Mouse (Mus musculus): ENCODE data around the gene Cfap57. TPM values are rescaled to one million over a fixed set of nuclear protein-coding genes. Genes with fewer than 3 reads are reported as not detected.

Gene Cfap57
- not detected for polyA plus RNA-seq (2014; fragmentation: Illumina TruSeq; extraction: RNeasy Lipid Tissue Mini Kit (QIAGEN cat#74804); ENCODE audit: low replicate concordance)

GRCm38 (mm10) chr4:118620279-118620966 lies at the start of gene Cfap57, which contains the start of gene Ebna1bp2:
Gene Cfap57 (minus strand): TSS chr4:118620777.
Gene Ebna1bp2 (plus strand): TSS chr4:118620799.

DNA sequence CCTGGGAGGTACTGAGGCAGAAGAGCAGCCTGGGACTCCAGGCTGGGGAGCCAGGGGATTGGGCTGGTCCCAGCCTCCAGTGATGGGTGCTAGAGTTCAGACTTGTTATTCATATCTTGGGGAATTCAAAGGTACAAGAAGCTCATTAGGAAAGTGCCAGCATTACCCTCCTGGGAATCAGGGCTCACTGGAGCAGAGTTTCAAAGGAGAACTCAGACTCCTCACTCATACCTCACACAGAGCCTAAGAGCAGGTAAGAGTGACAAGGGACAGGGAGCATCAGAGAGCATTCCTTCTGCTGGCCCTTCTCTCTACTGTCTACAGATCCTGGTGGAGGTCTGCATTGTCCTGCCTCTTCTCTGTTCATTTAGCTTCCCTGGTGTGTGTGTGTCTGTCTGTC lies 38.1 kb upstream of the Cfap57 start, which contains the start of gene Olfr62:
Gene Olfr62, plus strand, starts transcription at position 301 of the 400 bp plus-strand sequence.

GRCm38 (mm10) chr4:118543592-118544260 lies 76.9 kb downstream of the Cfap57 start, which contains the start of gene Tmem125:
Gene Tmem125 (minus strand): TSS chr4:118544044.

DNA sequence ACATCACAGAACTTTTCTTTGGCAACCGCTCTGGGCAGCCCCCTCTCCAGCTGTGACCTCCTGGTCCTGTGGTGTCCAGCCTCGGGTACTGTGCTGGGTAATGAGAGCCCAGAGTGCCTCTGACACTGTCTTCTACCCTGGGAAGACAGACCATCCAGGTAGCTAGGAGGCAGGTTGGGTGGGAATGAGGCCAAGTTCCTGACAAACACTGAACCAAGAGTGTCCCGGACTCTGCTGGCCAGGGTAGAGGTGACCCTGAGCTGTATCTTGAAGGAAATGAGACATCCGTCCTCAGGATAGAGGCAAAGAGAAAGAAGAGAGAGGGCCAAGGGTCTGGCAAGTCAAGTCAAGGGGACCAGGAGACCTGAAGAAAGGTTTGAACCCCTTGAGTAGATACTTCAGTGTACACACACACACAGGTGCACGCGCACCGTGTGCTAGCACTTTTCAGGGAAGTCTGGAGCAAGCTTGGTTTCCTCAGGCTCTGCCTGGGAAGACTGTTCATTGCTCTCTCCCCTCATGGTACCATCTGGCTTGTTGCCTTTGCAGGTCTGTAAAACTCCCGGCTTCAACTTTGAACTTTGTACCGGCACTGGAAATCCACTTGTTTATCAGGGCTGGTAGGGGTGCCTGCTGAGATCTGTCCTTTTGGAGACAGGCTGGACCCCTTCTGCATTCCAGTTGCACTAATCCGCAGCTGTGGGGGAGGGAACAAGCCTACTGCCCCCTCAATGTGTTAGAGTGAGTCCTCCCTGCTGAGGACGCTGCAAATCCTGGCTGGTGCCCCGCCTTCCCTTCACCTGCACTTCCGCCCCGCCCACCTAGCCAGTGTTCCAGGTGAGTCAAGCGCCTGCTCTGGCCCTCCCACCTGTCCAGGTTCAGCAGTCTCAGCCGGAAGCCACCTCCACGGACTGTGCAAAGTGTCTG lies 93.9 kb downstream of the Cfap57 start, which contains the start of gene 2610528J11Rik:
Gene 2610528J11Rik, plus strand, starts transcription at position 592 of the 927 bp plus-strand sequence.

Other genes starting within 250 kb of the Cfap57 start
- 0.22 TPM for gene Szt2, start 211.5 kb downstream of the Cfap57 start, polyA plus RNA-seq (2014; fragmentation: Illumina TruSeq; extraction: RNeasy Lipid Tissue Mini Kit (QIAGEN cat#74804); ENCODE audit: low replicate concordance)
- gene Med8, start 211.4 kb downstream of the Cfap57 start, polyA plus RNA-seq (2014; fragmentation: Illumina TruSeq; extraction: RNeasy Lipid Tissue Mini Kit (QIAGEN cat#74804); ENCODE audit: low replicate concordance) = 40.3 TPM
- 22.9 TPM for gene Elovl1, start 192.7 kb downstream of the Cfap57 start, polyA plus RNA-seq (2014; fragmentation: Illumina TruSeq; extraction: RNeasy Lipid Tissue Mini Kit (QIAGEN cat#74804); ENCODE audit: low replicate concordance)
- 0.82 TPM for gene Cdc20, start 183.4 kb downstream of the Cfap57 start, polyA plus RNA-seq (2014; fragmentation: Illumina TruSeq; extraction: RNeasy Lipid Tissue Mini Kit (QIAGEN cat#74804); ENCODE audit: low replicate concordance)
- not detected for gene Mpl, start 163.3 kb downstream of the Cfap57 start, polyA plus RNA-seq (2014; fragmentation: Illumina TruSeq; extraction: RNeasy Lipid Tissue Mini Kit (QIAGEN cat#74804); ENCODE audit: low replicate concordance)
- gene Tie1, start 130.7 kb downstream of the Cfap57 start, polyA plus RNA-seq (2014; fragmentation: Illumina TruSeq; extraction: RNeasy Lipid Tissue Mini Kit (QIAGEN cat#74804); ENCODE audit: low replicate concordance) = 0.33 TPM
- 12.7 TPM for gene 2610528J11Rik, start 93.8 kb downstream of the Cfap57 start, polyA plus RNA-seq (2014; fragmentation: Illumina TruSeq; extraction: RNeasy Lipid Tissue Mini Kit (QIAGEN cat#74804); ENCODE audit: low replicate concordance)
- 3.4 TPM for gene Tmem125, start 76.7 kb downstream of the Cfap57 start, polyA plus RNA-seq (2014; fragmentation: Illumina TruSeq; extraction: RNeasy Lipid Tissue Mini Kit (QIAGEN cat#74804); ENCODE audit: low replicate concordance)
- gene Ebna1bp2, start within 50 bp of the Cfap57 start, polyA plus RNA-seq (2014; fragmentation: Illumina TruSeq; extraction: RNeasy Lipid Tissue Mini Kit (QIAGEN cat#74804); ENCODE audit: low replicate concordance) = 9.5 TPM
- not detected for gene Olfr62, start 38.2 kb upstream of the Cfap57 start, polyA plus RNA-seq (2014; fragmentation: Illumina TruSeq; extraction: RNeasy Lipid Tissue Mini Kit (QIAGEN cat#74804); ENCODE audit: low replicate concordance)
- not detected for gene Olfr1342, start 72.0 kb upstream of the Cfap57 start, polyA plus RNA-seq (2014; fragmentation: Illumina TruSeq; extraction: RNeasy Lipid Tissue Mini Kit (QIAGEN cat#74804); ENCODE audit: low replicate concordance)
- gene Olfr1341, start 82.7 kb upstream of the Cfap57 start, polyA plus RNA-seq (2014; fragmentation: Illumina TruSeq; extraction: RNeasy Lipid Tissue Mini Kit (QIAGEN cat#74804); ENCODE audit: low replicate concordance) = not detected
- gene Olfr1340, start 99.4 kb upstream of the Cfap57 start, polyA plus RNA-seq (2014; fragmentation: Illumina TruSeq; extraction: RNeasy Lipid Tissue Mini Kit (QIAGEN cat#74804); ENCODE audit: low replicate concordance) = not detected
- gene Olfr1339, start 111.4 kb upstream of the Cfap57 start, polyA plus RNA-seq (2014; fragmentation: Illumina TruSeq; extraction: RNeasy Lipid Tissue Mini Kit (QIAGEN cat#74804); ENCODE audit: low replicate concordance) = not detected
- gene Olfr1338, start 138.0 kb upstream of the Cfap57 start, polyA plus RNA-seq (2014; fragmentation: Illumina TruSeq; extraction: RNeasy Lipid Tissue Mini Kit (QIAGEN cat#74804); ENCODE audit: low replicate concordance) = not detected
- gene Olfr1337, start 161.8 kb upstream of the Cfap57 start, polyA plus RNA-seq (2014; fragmentation: Illumina TruSeq; extraction: RNeasy Lipid Tissue Mini Kit (QIAGEN cat#74804); ENCODE audit: low replicate concordance) = not detected
- gene Olfr1335, start 189.2 kb upstream of the Cfap57 start, polyA plus RNA-seq (2014; fragmentation: Illumina TruSeq; extraction: RNeasy Lipid Tissue Mini Kit (QIAGEN cat#74804); ENCODE audit: low replicate concordance) = not detected
- gene Olfr1333, start 215.5 kb upstream of the Cfap57 start, polyA plus RNA-seq (2014; fragmentation: Illumina TruSeq; extraction: RNeasy Lipid Tissue Mini Kit (QIAGEN cat#74804); ENCODE audit: low replicate concordance) = not detected
- gene Olfr1331, start 243.9 kb upstream of the Cfap57 start, polyA plus RNA-seq (2014; fragmentation: Illumina TruSeq; extraction: RNeasy Lipid Tissue Mini Kit (QIAGEN cat#74804); ENCODE audit: low replicate concordance) = not detected

Measured in small intestine, adult 10 weeks (tissue).